Mouse (Mus musculus) hindbrain, embryonic 16.5 days (tissue): ENCODE results near the gene Gprc5a. TPM values are rescaled to one million over a fixed set of nuclear protein-coding genes. Genes with fewer than 3 reads are reported as not detected.

Source experiments
- ATAC-seq: fragments of 200-750 bp; cut with Nextera tagmentation; 2 replicates; pipeline ENCODE4 v1.8.0; 2017; ENCODE audit warnings: moderate TSS enrichment, moderate library complexity
- H3K27ac ChIP-seq: fragments of 300-500 bp; sonication (generic); 2 replicates; pipeline ENCODE4 v1.5.1; 2014; ENCODE audit warnings: low read depth, mild to moderate bottlenecking, control low read depth, low read length, moderate library complexity
- H3K27me3 ChIP-seq: fragments of 300-500 bp; sonication (generic); replicated peaks from 2 replicates; pipeline ENCODE4 v1.6.1; 2014; ENCODE audit warnings: low read length; ENCODE audit not compliant: control insufficient read depth, insufficient read depth
- H3K36me3 ChIP-seq: fragments of 300-500 bp; sonication (generic); 2 replicates; pipeline ENCODE4 v1.6.1; 2014; ENCODE audit warnings: mild to moderate bottlenecking, low read length, moderate library complexity, mixed read lengths; ENCODE audit not compliant: control insufficient read depth, insufficient read depth
- H3K4me1 ChIP-seq: fragments of 300-500 bp; sonication (generic); 2 replicates; pipeline ENCODE4 v1.6.1; 2014; ENCODE audit warnings: low read depth, low read length; ENCODE audit not compliant: control insufficient read depth, insufficient read depth
- H3K4me2 ChIP-seq: fragments of 300-500 bp; sonication (generic); 2 replicates; pipeline ENCODE4 v1.6.1; 2014; ENCODE audit warnings: mild to moderate bottlenecking, low read length, control low read depth, moderate library complexity
- H3K4me3 ChIP-seq: fragments of 300-500 bp; sonication (generic); 2 replicates; pipeline ENCODE4 v1.5.1; 2014; ENCODE audit warnings: mild to moderate bottlenecking, low read length, control low read depth, moderate library complexity
- H3K9ac ChIP-seq: fragments of 300-500 bp; sonication (generic); 2 replicates; pipeline ENCODE4 v1.6.1; 2014; ENCODE audit warnings: low read depth, mild to moderate bottlenecking, control low read depth, low read length, moderate library complexity
- H3K9me3 ChIP-seq: fragments of 300-500 bp; sonication (generic); 2 replicates; pipeline ENCODE4 v1.6.1; 2014; ENCODE audit warnings: mild to moderate bottlenecking, low read length, moderate library complexity; ENCODE audit not compliant: control insufficient read depth
- WGBS: fragments of 180-500 bp; shearing (Covaris S2); extraction: QIAGEN DNeasy Blood & Tissue Kit; methylation state at CpG from one replicate; pipeline ENCODE4 v1.1.7; 2014; 5-methylcytosine and 5-hydroxymethylcytosine counted together
- polyA plus RNA-seq: library from polyadenylated mRNA; unstranded; fragments of >200 nt; fragmentation: Nextera tagmentation; extraction: Ambion mirVana; gene quantifications from 2 replicates; pipeline ENCODE4 v1.2.1, GENCODE M21; 2015

The Gprc5a gene
- polyA plus RNA-seq, 1 experiment from 2014 or later, result 0.28 TPM

GRCm38 (mm10) chr6:135038674-135039073, 26.8 kb upstream of the Gprc5a start:
- 51% methylated on average over 3 of the region's 3 CpGs for WGBS
- no peak overlapping the region for H3K27ac ChIP-seq
- no peaks in the 10 kb centered on the region for H3K36me3 ChIP-seq
- no peak overlapping the region for H3K4me3 ChIP-seq
- ATAC-seq, result no peak
- H3K4me1 ChIP-seq, result peaks cover 8% of the 10 kb centered on the region
- no peak overlapping the region for H3K4me2 ChIP-seq
- H3K27me3 ChIP-seq, result no peaks in the 10 kb centered on the region
- no peaks in the 10 kb centered on the region for H3K9me3 ChIP-seq
- H3K9ac ChIP-seq, result no peak overlapping the region

- Histone ChIP-seq H3K9ac (peak overlapping the region; percentile 39), H3K27ac (no peak overlapping the region), H3K9me3 (no peaks in the 10 kb centered on the region), H3K27me3 (no peaks in the 10 kb centered on the region), H3K4me3 (peak overlapping the region; percentile 17), H3K4me2 (peak overlapping the region; percentile 53), H3K36me3 (no peaks in the 10 kb centered on the region), H3K4me1 (peaks cover 8% of the 10 kb centered on the region)
- 4% methylated on average over 21 of the region's 21 CpGs for WGBS
- 0 out of 2 replicates have a peak, but pooled peaks have one; percentile 37 for ATAC-seq
These were observed 25.1 kb upstream of the Gprc5a start for GRCm38 (mm10) chr6:135040275-135040871.

- no peak overlapping the region for H3K27ac ChIP-seq
- H3K36me3 ChIP-seq, result no peaks in the 10 kb centered on the region
- H3K9me3 ChIP-seq, result no peaks in the 10 kb centered on the region
- WGBS, result 38% methylated on average over 3 of the region's 3 CpGs
- no peaks in the 10 kb centered on the region for H3K27me3 ChIP-seq
- H3K4me2 ChIP-seq, result no peak overlapping the region
- H3K4me3 ChIP-seq, result no peak overlapping the region
- peaks cover 8% of the 10 kb centered on the region for H3K4me1 ChIP-seq
- no peak for ATAC-seq
- H3K9ac ChIP-seq, result no peak overlapping the region
These were observed 23.5 kb upstream of the Gprc5a start for GRCm38 (mm10) chr6:135041930-135042329.

GRCm38 (mm10) chr6:135047276-135047675, 18.2 kb upstream of the Gprc5a start:
- Histone ChIP-seq H3K36me3 (no peaks in the 10 kb centered on the region), H3K4me3 (no peak overlapping the region), H3K9me3 (no peaks in the 10 kb centered on the region), H3K4me2 (no peak overlapping the region), H3K27me3 (no peaks in the 10 kb centered on the region), H3K4me1 (no peaks in the 10 kb centered on the region), H3K27ac (no peak overlapping the region), H3K9ac (no peak overlapping the region)
- ATAC-seq, result no peak
- 74% methylated on average over 9 of the region's 9 CpGs for WGBS

GRCm38 (mm10) chr6:135048509-135048908, 16.9 kb upstream of the Gprc5a start:
- 91% methylated on average over 6 of the region's 6 CpGs for WGBS
- H3K36me3 ChIP-seq, result no peaks in the 10 kb centered on the region
- H3K27ac ChIP-seq, result no peak overlapping the region
- no peak overlapping the region for H3K4me2 ChIP-seq
- ATAC-seq, result no peak
- H3K9ac ChIP-seq, result no peak overlapping the region
- H3K4me1 ChIP-seq, result no peaks in the 10 kb centered on the region
- no peaks in the 10 kb centered on the region for H3K9me3 ChIP-seq
- no peaks in the 10 kb centered on the region for H3K27me3 ChIP-seq
- no peak overlapping the region for H3K4me3 ChIP-seq

GRCm38 (mm10) chr6:135048956-135049355, 16.5 kb upstream of the Gprc5a start:
- ATAC-seq, result no peak
- no peak overlapping the region for H3K4me3 ChIP-seq
- H3K36me3 ChIP-seq, result no peaks in the 10 kb centered on the region
- no peak overlapping the region for H3K27ac ChIP-seq
- H3K27me3 ChIP-seq, result no peaks in the 10 kb centered on the region
- H3K4me1 ChIP-seq, result no peaks in the 10 kb centered on the region
- WGBS, result 78% methylated on average over 16 of the region's 16 CpGs
- no peak overlapping the region for H3K4me2 ChIP-seq
- no peak overlapping the region for H3K9ac ChIP-seq
- H3K9me3 ChIP-seq, result no peaks in the 10 kb centered on the region

- no peaks in the 10 kb centered on the region for H3K27me3 ChIP-seq
- no peak overlapping the region for H3K27ac ChIP-seq
- no peaks in the 10 kb centered on the region for H3K9me3 ChIP-seq
- H3K4me1 ChIP-seq, result no peaks in the 10 kb centered on the region
- ATAC-seq, result no peak
- no peak overlapping the region for H3K9ac ChIP-seq
- WGBS, result 73% methylated on average over 3 of the region's 3 CpGs
- no peak overlapping the region for H3K4me2 ChIP-seq
- H3K36me3 ChIP-seq, result no peaks in the 10 kb centered on the region
- no peak overlapping the region for H3K4me3 ChIP-seq
These were observed 11.7 kb upstream of the Gprc5a start for GRCm38 (mm10) chr6:135053789-135054188.

GRCm38 (mm10) chr6:135055882-135056281, 9.6 kb upstream of the Gprc5a start:
- Histone ChIP-seq H3K36me3 (no peaks in the 10 kb centered on the region), H3K27me3 (no peaks in the 10 kb centered on the region), H3K4me2 (no peak overlapping the region), H3K9ac (no peak overlapping the region), H3K9me3 (no peaks in the 10 kb centered on the region), H3K4me1 (no peaks in the 10 kb centered on the region), H3K27ac (no peak overlapping the region), H3K4me3 (no peak overlapping the region)
- WGBS, result 75% methylated on average over 4 of the region's 4 CpGs
- ATAC-seq, result no peak

GRCm38 (mm10) chr6:135060728-135061127, 4.7 kb upstream of the Gprc5a start:
- no peak for ATAC-seq
- H3K27me3 ChIP-seq, result peaks cover 4% of the 10 kb centered on the region
- H3K4me1 ChIP-seq, result peaks cover 6% of the 10 kb centered on the region
- H3K4me3 ChIP-seq, result no peak overlapping the region
- H3K27ac ChIP-seq, result no peak overlapping the region
- 94% methylated on average over 4 of the region's 4 CpGs for WGBS
- H3K9me3 ChIP-seq, result no peaks in the 10 kb centered on the region
- no peaks in the 10 kb centered on the region for H3K36me3 ChIP-seq
- H3K4me2 ChIP-seq, result no peak overlapping the region
- H3K9ac ChIP-seq, result no peak overlapping the region

- H3K4me2 ChIP-seq, result no peak overlapping the region
- H3K9ac ChIP-seq, result no peak overlapping the region
- no peak overlapping the region for H3K27ac ChIP-seq
- whole genome bisulfite sequencing, result 74% methylated on average over 12 of the region's 12 CpGs
- H3K36me3 ChIP-seq, result no peaks in the 10 kb centered on the region
- ATAC-seq, result no peak
- no peaks in the 10 kb centered on the region for H3K9me3 ChIP-seq
- H3K4me1 ChIP-seq, result peaks cover 7% of the 10 kb centered on the region
- no peak overlapping the region for H3K4me3 ChIP-seq
- peaks cover 11% of the 10 kb centered on the region for H3K27me3 ChIP-seq
These were observed 830 bp upstream of the Gprc5a start for GRCm38 (mm10) chr6:135064621-135065020.
